Mouse (Mus musculus) stomach, postnatal 0 days (tissue): ENCODE measurements around the gene Pithd1. TPM values are rescaled to one million over a fixed set of nuclear protein-coding genes. Genes with fewer than 3 reads are reported as not detected.

Source experiments
- ATAC-seq: fragments of 200-750 bp; cut with Nextera tagmentation; 2 replicates; pipeline ENCODE4 v1.8.0; 2017; ENCODE audit not compliant: low FRiP score, low TSS enrichment
- DNase-seq: peaks from one replicate; pipeline ENCODE4 v3.0.0-alpha.2; 2016; ENCODE audit warnings: low spot score
- H3K27ac ChIP-seq: fragments of 300-500 bp; sonication (generic); replicated peaks from 2 replicates; pipeline ENCODE4 v1.5.1; 2014; ENCODE audit warnings: mild to moderate bottlenecking, control low read depth
- H3K27me3 ChIP-seq: fragments of 300-500 bp; sonication (generic); 2 replicates; pipeline ENCODE4 v1.6.1; 2014; ENCODE audit warnings: low read length; ENCODE audit not compliant: control insufficient read depth, insufficient read depth
- H3K36me3 ChIP-seq: fragments of 300-500 bp; sonication (generic); 2 replicates; pipeline ENCODE4 v1.6.1; 2014; ENCODE audit warnings: low read length, mixed read lengths; ENCODE audit not compliant: control insufficient read depth, insufficient read depth
- H3K4me1 ChIP-seq: fragments of 300-500 bp; sonication (generic); replicated peaks from 2 replicates; pipeline ENCODE4 v1.6.1; 2014; ENCODE audit warnings: antibody characterized with exemption; ENCODE audit not compliant: control insufficient read depth, insufficient read depth
- H3K4me2 ChIP-seq: fragments of 300-500 bp; sonication (generic); replicated peaks from 2 replicates; pipeline ENCODE4 v1.6.1; 2014; ENCODE audit warnings: low read depth, mild to moderate bottlenecking, control low read depth, moderate library complexity
- H3K4me3 ChIP-seq: fragments of 300-500 bp; sonication (generic); 2 replicates; pipeline ENCODE4 v1.5.1; 2014; ENCODE audit warnings: low read depth, low read length, control low read depth
- H3K9ac ChIP-seq: fragments of 300-500 bp; sonication (generic); 2 replicates; pipeline ENCODE4 v1.6.1; 2014; ENCODE audit warnings: mild to moderate bottlenecking, low read length, control low read depth, mixed read lengths
- H3K9me3 ChIP-seq: fragments of 300-500 bp; sonication (generic); 2 replicates; pipeline ENCODE4 v1.6.1; 2016; ENCODE audit warnings: low read length; ENCODE audit not compliant: control insufficient read depth
- CTCF ChIP-seq: IDR thresholded peaks from 2 replicates; pipeline ENCODE4 v1.5.1; 2016; ENCODE audit warnings: antibody characterized with exemption, low read depth, mild to moderate bottlenecking, moderate library complexity
- EP300 ChIP-seq: optimal IDR thresholded peaks from 2 replicates; pipeline ENCODE3; 2016; ENCODE audit warnings: antibody characterized with exemption
- WGBS: fragments of 180-500 bp; shearing (Covaris S2); extraction: QIAGEN DNeasy Blood & Tissue Kit; methylation state at CpG from one replicate; pipeline ENCODE4 v1.1.7; 2014; 5-methylcytosine and 5-hydroxymethylcytosine counted together
- polyA plus RNA-seq: library from polyadenylated mRNA; unstranded; fragments of >200 nt; fragmentation: Nextera tagmentation; extraction: Ambion mirVana; gene quantifications from 2 replicates; pipeline ENCODE4 v1.2.1, GENCODE M21; 2015

Gene Pithd1
- polyA plus RNA-seq, 1 experiment from 2014 or later = 40.7 TPM

DNA sequence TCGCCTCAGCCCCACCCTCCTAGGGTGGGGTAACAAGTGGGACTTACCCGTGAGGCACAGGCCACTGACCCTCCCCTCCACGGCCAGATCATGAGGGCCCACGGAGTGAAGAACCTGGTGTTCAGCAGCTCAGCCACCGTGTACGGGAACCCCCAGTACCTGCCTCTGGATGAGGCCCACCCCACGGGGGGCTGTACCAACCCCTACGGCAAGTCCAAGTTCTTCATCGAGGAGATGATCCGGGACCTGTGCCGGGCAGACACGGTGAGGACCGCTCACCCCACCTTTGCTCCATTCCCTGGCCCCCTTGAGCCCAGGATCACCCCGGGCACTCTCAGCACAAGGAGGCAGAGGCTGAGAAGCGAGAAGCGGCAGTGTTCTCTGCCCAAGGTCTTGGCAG lies 20.8 kb downstream of the Pithd1 start:
- H3K4me1 ChIP-seq = no peaks in the 10 kb centered on the region
- H3K9me3 ChIP-seq = no peaks in the 10 kb centered on the region
- no peak for DNase-seq
- no peak overlapping the region for H3K9ac ChIP-seq
- peaks cover 21% of the 10 kb centered on the region for H3K36me3 ChIP-seq
- no peak for ATAC-seq
- no peaks in the 10 kb centered on the region for H3K27me3 ChIP-seq
- H3K27ac ChIP-seq = no peak overlapping the region
- H3K4me2 ChIP-seq = no peak overlapping the region
- 86% methylated on average over 16 of the region's 16 CpGs for WGBS
- H3K4me3 ChIP-seq = no peak overlapping the region
- TF ChIP-seq EP300 = no peak
- TF ChIP-seq CTCF = no peak

- H3K4me1 ChIP-seq = no peaks in the 10 kb centered on the region
- no peaks in the 10 kb centered on the region for H3K9me3 ChIP-seq
- H3K27me3 ChIP-seq = no peaks in the 10 kb centered on the region
- TF ChIP-seq EP300 (no peak), CTCF (no peak)
- no peak overlapping the region for H3K4me3 ChIP-seq
- H3K36me3 ChIP-seq = peaks cover 22% of the 10 kb centered on the region
- no peak for DNase-seq
- H3K9ac ChIP-seq = no peak overlapping the region
- peak overlapping the region; percentile 89; the same call in 1 of the 2 replicates for H3K4me2 ChIP-seq
- WGBS = 69% methylated on average over 9 of the region's 9 CpGs
- peak overlapping the region; percentile 79 for H3K27ac ChIP-seq
- no peak for ATAC-seq
Observed at GRCm38 (mm10) chr4:135965113-135965512, 22.0 kb downstream of the Pithd1 start.

DNA sequence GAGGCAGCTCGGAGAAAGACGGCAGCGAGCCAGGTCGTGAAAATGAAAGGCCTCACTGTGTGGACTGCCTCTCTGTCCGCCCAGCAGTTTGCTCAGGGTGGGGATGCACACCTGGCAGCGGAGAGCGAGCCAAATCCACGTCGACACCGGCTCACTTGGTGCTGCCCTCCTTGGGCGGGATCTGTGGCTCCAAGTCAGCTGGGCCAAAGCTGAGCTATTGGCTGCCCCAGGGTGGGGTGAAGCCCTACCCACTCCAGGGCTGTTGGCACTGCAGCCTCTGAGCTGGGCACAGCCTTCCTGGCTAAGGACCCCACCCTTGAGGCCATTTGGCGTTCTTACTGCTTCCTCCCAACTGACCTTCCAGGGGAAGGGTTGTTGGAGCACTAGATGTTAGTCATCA lies 22.6 kb downstream of the Pithd1 start:
- peak overlapping the region; percentile 95 for H3K27ac ChIP-seq
- no peaks in the 10 kb centered on the region for H3K9me3 ChIP-seq
- no peaks in the 10 kb centered on the region for H3K4me1 ChIP-seq
- H3K9ac ChIP-seq = peak overlapping the region; percentile 82
- DNase-seq (peak; percentile 96), ATAC-seq (peak; percentile 89)
- H3K36me3 ChIP-seq = peaks cover 25% of the 10 kb centered on the region
- TF ChIP-seq CTCF (peak; percentile 45), EP300 (no peak)
- WGBS = 2% methylated on average over 12 of the region's 12 CpGs
- no peaks in the 10 kb centered on the region for H3K27me3 ChIP-seq
- H3K4me2 ChIP-seq = peak overlapping the region; percentile 89
- peak overlapping the region; percentile 78 for H3K4me3 ChIP-seq

DNA sequence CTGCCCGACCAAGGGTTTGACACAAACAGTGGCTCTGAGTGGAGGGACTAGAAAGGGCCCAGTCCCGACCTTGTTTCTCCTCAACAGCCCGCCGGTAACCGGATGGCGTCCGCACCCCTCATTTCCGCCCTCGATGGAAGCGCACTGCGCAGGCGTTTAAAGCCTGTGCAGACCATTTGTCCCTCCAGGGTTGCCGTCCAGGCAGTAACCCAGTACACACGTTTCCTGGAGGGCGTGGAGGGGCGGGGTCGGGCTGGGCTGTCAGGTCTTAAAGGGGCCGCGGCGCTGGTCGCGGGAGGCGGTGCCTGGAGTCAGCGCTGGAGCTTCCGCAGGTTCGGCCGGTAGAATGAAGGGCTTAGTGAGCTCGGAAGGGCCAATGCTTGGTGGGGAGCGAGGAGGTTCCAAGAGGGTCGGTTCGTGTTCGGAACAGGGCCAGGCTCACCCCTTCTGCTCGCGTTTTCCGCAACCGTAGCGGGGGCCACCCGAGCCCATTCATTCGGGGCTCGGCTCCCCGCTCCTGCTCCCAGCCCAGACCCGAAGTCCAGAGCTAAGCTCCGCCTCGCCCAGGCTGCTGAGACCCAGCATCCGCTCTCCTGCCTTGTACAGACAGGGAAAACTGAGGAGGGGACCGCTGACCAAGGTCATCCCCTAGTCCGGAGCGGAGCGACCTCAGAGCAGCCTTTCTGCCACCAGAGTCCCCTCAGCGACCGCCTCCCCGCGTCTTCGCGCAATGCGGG lies 23.4 kb downstream of the Pithd1 start, which contains the start of gene Gale:
TSS of gene Gale (plus strand) at position 271 of the 737 bp plus-strand sequence.
- under 1% methylated on average over 55 of the region's 56 CpGs for WGBS
- TF ChIP-seq EP300 (peak; percentile 63), CTCF (no peak)

DNA sequence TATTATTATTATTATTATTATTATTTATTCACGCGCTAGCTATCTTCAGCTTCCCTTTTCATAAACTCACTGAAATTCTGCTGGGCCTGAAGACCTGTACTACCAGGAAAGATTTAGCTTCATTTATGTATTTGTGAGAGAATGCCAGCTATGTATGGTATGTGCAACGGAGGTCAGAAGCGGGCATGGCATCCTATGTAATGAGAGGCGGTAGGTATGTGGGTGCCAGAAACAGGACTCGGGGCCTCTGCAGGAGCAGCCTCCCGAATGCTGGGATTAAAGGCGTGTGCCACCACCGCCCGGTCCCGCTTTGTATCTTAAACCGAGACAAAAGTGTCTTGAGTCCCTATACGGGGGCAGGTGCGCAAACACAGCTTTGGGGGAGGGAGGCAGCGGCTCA lies 24.1 kb downstream of the Pithd1 start:
- peak overlapping the region; percentile 76 for H3K9ac ChIP-seq
- no peaks in the 10 kb centered on the region for H3K9me3 ChIP-seq
- ATAC-seq = no peak
- H3K4me3 ChIP-seq = peak overlapping the region; percentile 78
- 5% methylated on average over 15 of the region's 15 CpGs for WGBS
- no peak for DNase-seq
- peaks cover 18% of the 10 kb centered on the region for H3K36me3 ChIP-seq
- TF ChIP-seq EP300 (no peak), CTCF (no peak)
- peak overlapping the region; percentile 89 for H3K4me2 ChIP-seq
- no peaks in the 10 kb centered on the region for H3K4me1 ChIP-seq
- H3K27me3 ChIP-seq = no peaks in the 10 kb centered on the region
- peak overlapping the region; percentile 95 for H3K27ac ChIP-seq

More for the DNA sequence above, 23.4 kb downstream of the Pithd1 start, which contains the start of gene Gale:
- Histone ChIP-seq H3K9ac (peak within 1 kb of the TSS; percentile 82), H3K27ac (peak within 1 kb of the TSS; percentile 95), H3K36me3 (peaks cover 24% of the 10 kb centered on the region), H3K4me2 (peak within 1 kb of the TSS; percentile 89), H3K27me3 (no peaks in the 10 kb centered on the region), H3K9me3 (no peaks in the 10 kb centered on the region), H3K4me1 (no peaks in the 10 kb centered on the region), H3K4me3 (peak within 1 kb of the TSS; percentile 78)
- ATAC-seq (peak; percentile 81), DNase-seq (peak; percentile 99)

GRCm38 (mm10) chr4:135962198-135962597 lies 24.9 kb downstream of the Pithd1 start:
- Histone ChIP-seq H3K36me3 (peaks cover 13% of the 10 kb centered on the region), H3K4me2 (no peak overlapping the region), H3K4me1 (no peaks in the 10 kb centered on the region), H3K27ac (no peak overlapping the region), H3K4me3 (no peak overlapping the region), H3K27me3 (no peaks in the 10 kb centered on the region), H3K9me3 (no peaks in the 10 kb centered on the region), H3K9ac (no peak overlapping the region)
- no peak for TF ChIP-seq CTCF
- no peak for TF ChIP-seq EP300
- no peak for ATAC-seq
- 84% methylated on average over 7 of the region's 7 CpGs for WGBS
- no peak for DNase-seq
